Mouse (Mus musculus): ENCODE measurements around the gene Spats2. TPM values are rescaled to one million over a fixed set of nuclear protein-coding genes. Genes with fewer than 3 reads are reported as not detected.
A peak's percentile ranks its signal among the peaks of the same experiment; 100 is the strongest.

Gene Spats2
- total RNA-seq, 1 experiment from 2014 or later: 0.46 TPM

DNA sequence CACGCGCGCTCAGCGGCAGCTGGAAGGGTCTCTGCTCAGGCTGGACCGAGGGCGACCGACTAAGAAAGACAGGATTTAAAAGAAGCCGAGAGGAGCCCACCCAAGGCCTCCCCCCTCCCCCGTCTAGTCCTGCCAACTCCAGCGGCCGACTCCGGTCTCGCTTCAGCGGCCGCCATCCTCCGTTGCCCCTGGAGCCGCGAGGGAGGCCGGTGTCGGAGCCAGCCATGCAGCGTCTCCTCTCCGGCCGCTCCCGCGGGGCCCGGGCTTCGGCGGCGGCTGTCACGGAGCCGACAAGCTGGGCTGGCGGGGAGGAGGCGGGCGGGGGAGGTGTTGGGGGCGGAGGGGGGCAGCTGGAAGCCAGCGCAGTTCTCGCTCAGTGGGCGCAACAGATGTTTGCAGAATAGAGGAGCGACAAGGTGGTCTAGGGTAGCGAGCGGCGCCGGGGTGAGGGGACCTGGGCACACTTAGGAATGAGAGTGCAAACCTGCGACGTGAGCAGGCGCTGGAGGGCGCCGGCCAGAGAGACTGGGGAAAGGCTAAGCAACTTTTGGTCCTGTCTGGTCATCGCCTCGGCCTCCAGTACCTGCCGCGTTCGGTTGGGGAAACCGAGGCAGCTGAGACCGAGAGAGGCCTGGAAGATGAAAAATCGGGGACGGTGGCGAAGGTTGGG lies 28.8 kb upstream of the Spats2 start:
- no peak for ATAC-seq (replicated peaks; ENCODE audit: low read depth, poor library complexity, severe bottlenecking)

DNA sequence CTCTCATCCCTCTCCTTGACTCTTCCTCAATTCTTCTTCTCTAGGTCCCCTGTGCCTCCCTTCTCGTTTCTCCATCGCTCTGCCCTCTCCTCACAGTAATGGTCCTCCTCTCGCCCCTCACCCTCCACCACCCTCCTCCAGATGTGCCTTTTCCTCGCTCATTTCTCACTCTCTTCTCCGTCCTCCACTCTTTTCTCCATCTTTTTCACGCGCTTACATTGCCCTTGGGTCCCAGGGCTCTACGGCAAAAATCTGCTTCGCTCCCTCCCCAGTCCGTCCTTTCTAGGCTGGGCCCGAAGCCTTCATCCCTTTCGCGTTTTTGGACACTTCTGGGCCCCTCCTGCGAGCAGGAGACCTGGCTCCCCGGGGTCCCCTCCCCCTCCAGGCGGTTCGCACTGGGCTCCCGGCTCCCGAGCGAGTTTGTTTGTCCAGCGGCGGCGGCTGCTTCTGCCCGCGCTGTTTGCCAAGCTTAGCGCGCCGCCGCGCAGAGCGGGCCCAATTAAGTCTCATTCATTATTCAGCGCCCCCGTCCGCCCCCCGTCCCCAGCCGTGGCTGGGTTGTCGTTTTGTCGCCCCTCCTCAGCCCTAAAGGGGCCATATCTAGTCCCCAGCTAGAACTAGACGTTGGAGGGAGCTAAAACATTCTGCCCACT lies 27.8 kb upstream of the Spats2 start:
- no peak for ATAC-seq (replicated peaks; ENCODE audit: low read depth, poor library complexity, severe bottlenecking)

DNA sequence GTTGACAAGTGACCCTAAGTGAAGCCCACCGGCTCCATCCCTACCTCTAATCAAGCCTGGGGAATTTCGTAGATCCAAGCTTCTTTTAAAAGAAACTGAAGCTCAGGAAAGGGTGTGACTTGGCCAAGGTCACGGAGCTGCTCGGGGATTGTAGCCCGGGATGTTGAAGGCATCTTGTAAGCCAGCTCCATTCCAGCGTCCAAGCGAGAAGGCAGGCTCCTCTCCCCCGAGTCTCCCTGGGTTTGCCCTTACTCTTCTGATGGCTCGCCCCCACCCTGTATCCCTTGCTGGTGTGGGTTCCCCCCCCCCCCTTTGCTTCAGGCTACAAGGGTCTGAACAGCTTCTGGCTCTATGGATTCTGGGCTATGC lies 27.2 kb upstream of the Spats2 start:
- no peak for ATAC-seq (replicated peaks; ENCODE audit: low read depth, poor library complexity, severe bottlenecking)

DNA sequence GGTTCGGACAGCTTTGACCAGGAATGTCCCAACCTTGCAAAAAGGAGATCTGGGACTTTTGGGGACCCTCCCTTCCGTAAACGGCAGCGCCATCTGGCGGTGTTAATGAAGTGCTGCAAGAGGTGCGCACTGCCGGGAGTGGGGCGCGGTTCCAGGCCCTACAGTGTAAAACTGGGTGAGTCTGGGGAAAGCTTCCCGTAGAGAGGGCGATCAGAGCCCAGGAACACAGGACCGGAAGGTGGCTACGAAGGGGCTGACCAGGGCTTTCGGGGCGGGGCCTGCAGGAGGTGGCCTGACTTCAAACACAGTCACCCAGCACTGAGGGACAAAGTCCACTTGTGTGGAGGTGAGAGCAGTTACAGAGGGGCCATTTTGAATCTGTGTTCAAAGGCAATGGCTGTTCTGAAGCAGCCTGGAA lies 26.6 kb upstream of the Spats2 start:
- ATAC-seq (replicated peaks; ENCODE audit: low read depth, poor library complexity, severe bottlenecking): peak; percentile 71

DNA sequence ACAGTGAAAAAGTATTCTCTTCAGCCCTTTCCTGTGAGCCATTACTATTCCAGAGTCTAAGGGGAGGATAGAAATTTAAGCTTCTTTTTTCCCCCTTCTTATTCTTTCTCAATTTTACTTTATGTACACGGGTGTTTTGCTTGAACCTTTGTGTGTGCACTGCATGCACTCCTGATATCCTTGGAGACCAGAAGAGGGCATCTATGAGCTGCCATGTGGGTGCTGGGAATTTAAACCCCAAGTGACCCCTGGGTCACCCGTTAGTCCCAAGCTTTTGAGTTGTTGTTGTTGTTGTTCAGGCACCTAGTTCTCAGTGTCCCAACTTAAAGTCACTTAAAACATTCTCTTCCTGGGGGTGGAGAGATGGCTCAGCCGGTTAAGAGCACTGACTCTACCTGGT lies 25.7 kb upstream of the Spats2 start:
- ATAC-seq (replicated peaks; ENCODE audit: low read depth, poor library complexity, severe bottlenecking): no peak

DNA sequence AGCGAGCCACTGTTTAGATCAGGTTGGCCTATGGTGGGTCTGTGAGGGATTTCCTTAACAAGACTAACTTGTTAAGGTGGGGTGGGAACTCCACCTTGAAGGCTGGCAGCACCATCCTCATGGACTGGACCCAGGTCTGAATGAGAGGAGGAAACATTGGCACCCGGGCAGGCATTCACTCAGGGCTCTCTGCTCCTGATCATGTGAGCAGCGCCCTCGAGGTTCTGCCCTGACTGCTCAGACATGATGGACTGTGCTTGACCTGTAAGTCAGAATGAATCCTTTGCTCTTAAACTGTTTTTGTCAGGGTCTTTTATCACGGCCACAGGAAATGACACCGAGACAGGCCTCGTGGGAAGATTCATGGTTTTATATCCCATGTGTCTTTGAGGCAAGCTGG lies 20.5 kb upstream of the Spats2 start:
- ATAC-seq (replicated peaks; ENCODE audit: low read depth, poor library complexity, severe bottlenecking): no peak

DNA sequence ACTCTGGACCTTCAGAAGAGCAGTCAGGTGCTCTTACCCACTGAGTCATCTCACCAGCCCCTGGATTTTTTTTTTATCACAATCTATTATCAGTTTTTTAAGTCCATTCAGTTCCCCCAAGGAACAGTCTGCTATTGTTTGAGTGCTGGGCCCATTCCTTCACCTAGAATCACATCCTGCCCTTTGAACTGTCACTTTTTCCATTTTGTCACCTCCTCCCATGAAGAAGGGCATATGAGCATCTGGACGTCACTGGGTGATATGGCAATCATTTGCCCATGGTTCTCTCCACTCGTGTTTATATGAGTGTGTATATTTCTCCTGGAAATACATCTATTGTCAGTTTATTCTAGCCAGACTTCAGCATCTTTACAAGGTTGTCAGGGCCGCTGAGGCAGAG lies 17.9 kb upstream of the Spats2 start:
- ATAC-seq (replicated peaks; ENCODE audit: low read depth, poor library complexity, severe bottlenecking): no peak

DNA sequence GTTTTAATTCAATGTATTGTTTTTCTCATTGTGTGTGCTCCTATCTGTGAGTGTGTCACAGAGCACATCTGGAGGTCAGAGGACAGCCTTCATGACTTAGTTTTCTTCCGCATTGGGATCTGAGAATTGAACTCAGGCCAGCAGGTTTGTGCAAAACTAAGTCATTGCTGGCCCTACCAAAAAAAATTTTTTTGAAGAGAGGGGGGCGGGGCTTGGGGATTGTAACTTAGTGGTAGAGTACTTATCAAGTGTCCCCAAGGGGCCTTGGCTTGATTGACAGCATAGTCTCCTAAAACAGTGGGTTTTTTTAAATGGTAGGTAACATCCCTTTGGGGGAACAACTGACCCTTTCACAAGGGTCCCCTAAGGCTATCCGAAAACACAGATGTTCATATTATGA lies 14.6 kb upstream of the Spats2 start:
- no peak for ATAC-seq (replicated peaks; ENCODE audit: low read depth, poor library complexity, severe bottlenecking)

DNA sequence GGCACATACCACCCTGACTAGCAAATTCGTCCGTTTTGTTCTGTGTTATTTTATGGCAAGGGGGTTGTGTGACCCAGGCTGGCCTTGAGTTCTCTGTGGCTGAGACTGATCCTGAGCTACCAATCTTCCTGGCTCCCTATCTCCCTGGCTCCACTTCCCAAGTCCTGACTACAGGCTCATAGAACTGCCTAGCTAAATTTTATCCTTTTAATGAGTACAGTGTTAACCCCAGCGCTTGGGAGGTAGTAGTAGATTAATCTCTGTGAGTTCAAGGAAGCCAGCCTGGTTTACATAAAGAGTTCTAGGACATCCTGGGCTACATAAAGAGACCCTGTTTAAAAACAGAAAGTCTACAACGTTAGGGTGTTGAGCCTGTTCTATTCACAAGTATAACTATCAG lies 13.9 kb upstream of the Spats2 start:
- ATAC-seq (replicated peaks; ENCODE audit: low read depth, poor library complexity, severe bottlenecking): no peak

DNA sequence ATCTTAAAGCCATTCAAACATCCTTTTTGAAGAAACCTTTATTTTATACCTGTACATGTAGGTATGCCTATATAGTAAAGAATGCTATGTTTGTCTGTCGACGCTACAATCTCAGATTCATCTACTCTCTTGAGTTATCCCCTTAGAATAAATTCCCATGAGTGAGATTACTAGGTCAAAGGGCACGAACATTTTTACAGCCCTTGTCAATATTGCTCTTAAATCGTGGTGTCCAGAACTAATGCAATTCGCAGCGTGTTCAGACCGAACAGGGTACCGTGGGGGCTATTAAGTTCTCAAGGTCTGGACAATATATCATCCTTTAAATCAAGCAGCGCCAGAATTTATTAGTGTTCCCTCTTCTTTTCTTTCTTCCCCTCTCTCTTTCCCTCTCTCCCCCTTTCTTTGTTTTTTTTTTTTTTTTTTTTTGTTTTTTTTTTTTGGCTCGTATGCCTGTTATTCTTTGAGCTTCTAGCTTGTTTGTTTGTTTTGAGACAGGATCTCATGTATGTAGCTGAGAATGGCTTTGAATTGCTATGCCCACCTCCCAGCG lies 12.8 kb upstream of the Spats2 start:
- ATAC-seq (replicated peaks; ENCODE audit: low read depth, poor library complexity, severe bottlenecking): no peak

DNA sequence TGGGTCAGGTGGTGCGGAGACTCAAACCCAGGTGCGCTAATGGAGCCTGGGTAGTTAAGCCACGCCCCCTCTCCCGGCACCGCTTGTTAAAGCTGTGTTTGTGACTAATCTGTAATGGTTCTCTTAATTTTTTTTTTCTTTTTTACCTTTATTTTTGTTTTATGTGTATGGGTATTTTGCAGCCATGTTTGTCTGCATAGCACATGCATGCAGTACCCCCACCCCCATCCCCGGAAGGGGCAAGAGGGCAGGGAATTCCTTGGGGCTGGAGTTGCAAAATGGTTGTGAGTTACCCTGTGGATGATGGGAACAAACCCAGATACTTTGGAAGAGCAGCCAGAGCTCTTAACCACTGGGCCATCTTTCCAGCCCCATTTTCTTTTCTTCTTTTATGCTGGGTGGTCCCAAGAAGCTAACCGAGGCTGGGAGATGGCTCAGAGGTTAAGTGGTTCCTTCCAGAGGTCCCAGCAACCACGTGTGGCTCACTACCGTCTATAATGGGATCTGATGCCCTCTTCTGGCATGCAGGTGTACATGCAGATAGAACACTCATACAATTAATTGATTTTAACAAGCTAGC lies 12.2 kb upstream of the Spats2 start:
- ATAC-seq (replicated peaks; ENCODE audit: low read depth, poor library complexity, severe bottlenecking): peak; percentile 62; the same call in 1 of the 2 replicates

DNA sequence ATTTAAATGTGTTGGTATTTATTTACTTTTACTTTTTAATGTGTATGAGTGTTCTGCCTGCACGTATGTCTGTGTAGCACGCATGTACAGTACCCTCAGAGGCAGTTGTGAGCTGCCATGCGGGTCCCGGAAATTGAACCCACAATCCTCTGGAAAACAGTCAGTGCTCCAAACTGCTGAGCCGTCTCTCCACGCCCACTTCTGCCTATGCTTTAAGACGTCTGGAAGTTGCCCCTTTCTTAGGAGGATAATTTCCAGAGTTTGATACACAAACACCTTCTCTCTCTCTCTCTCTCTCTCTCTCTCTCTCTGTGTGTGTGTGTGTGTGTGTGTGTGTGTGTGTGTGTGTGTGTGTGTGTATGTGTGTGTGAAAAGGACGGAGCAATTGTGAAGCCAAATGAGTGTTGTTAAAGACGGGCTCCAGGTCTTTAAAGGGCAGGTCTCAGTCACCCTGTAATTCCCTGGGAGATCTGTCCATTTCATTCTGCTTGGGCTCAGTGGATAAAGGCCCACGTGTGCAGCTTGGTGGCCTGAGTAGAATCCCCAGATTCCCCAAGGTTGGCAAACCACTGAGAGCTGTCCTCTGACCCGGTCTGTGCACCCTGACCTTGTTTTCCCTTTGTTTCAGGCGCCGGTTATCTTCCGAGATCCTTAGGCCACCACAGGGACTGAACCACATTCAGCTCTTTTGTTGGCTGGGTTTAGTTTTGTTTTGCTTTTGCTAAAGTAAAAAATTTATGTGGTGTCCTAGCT lies 11.2 kb upstream of the Spats2 start:
- no peak for ATAC-seq (replicated peaks; ENCODE audit: low read depth, poor library complexity, severe bottlenecking)

DNA sequence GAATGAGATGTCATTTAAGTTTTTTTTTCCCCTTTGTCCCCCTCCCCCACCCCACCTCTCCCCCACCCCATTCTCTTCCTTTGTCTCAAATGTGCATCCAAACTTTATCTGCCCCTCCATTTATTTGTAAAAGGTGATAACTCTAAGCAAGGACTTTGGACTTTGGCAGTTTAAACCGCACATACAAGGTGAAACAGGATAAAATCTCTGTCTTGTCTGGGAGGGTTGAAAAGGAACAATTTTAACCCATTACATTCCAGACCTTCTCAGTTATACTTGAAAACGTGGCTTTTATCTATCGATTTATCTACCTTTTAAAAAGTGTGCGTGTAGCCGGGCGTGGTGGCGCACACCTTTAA lies 10.7 kb upstream of the Spats2 start:
- ATAC-seq (replicated peaks; ENCODE audit: low read depth, poor library complexity, severe bottlenecking): no peak

DNA sequence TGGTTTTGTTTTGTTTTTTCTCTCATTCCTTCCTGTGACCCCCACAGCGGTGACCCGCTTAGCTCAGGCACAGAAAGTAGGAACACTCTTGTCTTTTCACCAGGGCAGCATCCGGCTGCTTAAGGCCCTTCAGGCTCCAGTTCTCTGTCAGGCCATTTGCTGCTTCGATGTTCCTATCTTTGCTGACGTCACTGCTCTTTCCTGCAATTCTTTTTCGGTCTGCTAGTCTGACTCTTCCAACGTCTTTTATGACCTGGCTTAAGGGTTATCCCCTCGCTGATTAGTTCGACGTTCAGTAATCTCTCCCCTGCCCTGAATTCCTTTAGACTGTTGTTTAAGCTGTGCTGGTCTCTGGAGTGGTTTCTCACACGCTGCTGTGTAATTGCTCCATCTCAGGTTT lies 9.2 kb upstream of the Spats2 start:
- no peak for ATAC-seq (replicated peaks; ENCODE audit: low read depth, poor library complexity, severe bottlenecking)

DNA sequence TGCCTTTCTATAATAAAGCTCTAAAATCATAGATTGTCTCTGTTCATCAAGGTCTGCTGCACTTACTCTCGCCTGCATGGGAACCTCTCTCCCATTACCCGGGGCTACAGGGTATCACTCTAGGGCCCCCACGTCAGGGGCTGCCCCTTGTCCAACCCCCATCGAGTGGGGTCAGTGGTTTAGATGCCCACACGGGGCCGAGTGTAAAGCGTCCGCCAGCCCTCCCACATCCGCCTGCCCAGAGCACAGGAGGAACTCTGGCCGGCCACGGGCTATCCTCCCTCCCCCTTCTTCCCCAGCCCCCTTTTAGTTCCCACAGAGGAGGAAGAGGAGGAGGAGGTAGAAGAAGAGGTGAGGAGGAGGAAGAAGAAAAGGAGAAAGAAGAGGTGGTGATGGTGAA lies 4.9 kb upstream of the Spats2 start:
- ATAC-seq (replicated peaks; ENCODE audit: low read depth, poor library complexity, severe bottlenecking): no peak

DNA sequence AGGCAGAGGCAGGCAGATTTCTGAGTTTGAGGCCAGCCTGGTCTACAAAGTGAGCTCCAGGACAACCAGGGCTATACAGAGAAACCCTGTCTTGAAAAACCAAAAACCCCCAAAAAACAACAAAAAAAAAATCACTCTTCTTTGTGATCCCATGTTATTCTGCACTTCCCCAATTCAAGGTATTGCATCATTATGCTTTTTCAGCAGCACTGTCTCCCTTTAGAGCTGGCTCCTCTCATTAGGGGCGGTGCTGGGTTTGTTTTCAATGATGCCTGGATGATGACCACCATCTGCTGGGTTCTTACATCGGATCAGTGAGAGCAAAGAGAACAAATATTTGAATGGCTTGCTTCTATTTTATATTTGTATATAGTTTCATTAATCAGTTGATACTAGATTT lies 3.1 kb upstream of the Spats2 start:
- ATAC-seq (replicated peaks; ENCODE audit: low read depth, poor library complexity, severe bottlenecking): no peak

DNA sequence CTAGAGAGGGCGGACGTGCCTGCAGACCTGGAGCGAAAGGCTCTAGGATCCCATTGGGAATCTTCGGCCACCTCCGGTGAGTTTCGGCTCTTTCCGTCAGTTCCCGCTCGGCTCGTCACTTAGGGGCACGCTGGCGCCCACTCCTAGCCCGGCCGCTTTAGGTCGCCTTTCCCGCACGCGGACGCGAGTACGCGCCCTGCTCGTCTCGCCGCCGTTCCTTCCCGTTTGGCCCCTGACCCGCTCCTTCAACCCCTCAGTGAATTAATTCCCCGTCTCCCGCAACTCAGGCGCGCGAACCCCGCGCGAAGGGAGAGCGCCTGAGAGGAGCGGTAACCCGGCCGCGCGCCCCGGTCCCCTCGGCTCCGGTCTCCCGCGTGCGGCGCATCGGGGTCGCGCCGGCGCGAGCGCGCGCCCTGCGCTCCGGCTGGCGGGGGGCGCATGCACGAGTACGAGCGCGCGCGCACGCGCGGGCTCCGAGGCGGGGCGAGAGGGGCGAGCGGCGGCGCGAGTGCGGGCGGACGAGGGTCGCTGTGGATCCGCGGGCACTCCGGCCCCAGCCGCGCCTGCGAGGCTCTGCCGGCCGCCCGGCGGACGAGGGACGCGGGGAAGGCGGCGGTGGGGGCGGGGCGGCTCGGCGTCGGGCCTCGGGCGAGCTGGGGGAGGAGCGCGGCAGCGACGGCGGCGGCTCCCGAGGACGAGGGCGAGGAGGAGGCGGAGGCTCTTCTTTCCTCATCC lies 532 bp downstream of the Spats2 start:
- ATAC-seq (replicated peaks; ENCODE audit: low read depth, poor library complexity, severe bottlenecking): peak; percentile 41

DNA sequence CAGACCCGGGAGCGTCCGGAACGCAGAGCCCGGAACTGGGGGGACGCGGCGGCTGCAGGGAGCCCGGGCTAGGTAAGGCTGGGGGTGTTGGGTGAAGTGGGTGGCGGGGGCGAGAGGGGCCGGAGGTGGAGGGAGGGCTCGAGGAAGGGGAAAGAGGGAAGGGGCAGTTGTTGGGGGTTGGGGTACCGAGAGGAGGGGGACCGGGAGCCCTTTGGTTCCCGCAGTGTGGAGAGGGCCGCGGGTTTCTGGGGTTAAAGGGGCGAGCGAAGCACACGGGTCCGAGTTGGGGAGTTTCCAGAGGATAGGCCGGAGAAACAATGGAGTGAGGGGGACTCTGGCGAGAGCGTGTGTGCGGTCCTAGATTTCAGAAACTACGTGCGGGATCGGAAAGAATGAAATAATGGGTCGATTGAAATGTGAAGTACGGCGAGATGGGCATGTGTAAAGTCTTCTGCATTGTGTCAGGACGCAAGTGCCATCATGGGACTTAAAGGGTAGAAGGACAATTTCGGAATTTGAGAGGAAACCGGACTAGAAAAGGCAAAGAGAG lies 1.2 kb downstream of the Spats2 start:
- ATAC-seq (replicated peaks; ENCODE audit: low read depth, poor library complexity, severe bottlenecking): no peak

DNA sequence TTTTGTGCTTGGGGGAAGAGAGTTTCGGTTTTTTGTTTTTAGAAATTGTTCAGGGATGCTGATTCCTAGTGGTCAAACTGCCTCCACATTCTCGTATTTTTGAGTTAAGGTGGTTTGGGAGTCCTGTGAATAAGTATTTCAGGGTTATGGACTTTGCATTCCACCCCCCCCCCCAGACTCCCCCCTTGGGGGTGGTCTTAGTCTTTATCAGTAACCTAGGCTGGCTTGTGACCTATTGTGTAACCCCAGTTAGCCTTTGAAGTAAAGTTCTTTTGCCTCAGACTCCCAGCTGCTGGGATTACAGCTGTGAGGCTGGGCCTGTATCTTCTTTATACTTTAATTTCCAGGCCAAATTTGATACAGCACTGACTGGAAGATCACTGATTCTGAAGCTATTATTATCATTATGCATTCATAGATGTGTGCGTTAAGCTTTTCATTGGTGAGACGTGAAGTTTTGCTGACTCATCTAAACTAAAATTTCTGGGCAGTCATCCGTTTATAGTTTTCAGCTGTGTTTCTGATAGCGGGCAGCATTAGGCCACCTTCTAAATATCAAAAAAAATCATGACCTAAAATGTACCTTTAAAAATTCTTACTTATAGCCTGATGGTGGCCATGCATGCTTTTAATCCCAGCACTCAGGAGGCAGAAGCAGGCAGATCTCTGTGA lies 2.3 kb downstream of the Spats2 start:
- ATAC-seq (replicated peaks; ENCODE audit: low read depth, poor library complexity, severe bottlenecking): no peak
